Mouse (Mus musculus) retina, postnatal 1 day (tissue): Measurements from ENCODE around the gene Clvs2.

Source experiments
- DNase-seq: peaks from one replicate; pipeline ENCODE4 v3.0.0-alpha.2; 2012

The Clvs2 gene

DNA sequence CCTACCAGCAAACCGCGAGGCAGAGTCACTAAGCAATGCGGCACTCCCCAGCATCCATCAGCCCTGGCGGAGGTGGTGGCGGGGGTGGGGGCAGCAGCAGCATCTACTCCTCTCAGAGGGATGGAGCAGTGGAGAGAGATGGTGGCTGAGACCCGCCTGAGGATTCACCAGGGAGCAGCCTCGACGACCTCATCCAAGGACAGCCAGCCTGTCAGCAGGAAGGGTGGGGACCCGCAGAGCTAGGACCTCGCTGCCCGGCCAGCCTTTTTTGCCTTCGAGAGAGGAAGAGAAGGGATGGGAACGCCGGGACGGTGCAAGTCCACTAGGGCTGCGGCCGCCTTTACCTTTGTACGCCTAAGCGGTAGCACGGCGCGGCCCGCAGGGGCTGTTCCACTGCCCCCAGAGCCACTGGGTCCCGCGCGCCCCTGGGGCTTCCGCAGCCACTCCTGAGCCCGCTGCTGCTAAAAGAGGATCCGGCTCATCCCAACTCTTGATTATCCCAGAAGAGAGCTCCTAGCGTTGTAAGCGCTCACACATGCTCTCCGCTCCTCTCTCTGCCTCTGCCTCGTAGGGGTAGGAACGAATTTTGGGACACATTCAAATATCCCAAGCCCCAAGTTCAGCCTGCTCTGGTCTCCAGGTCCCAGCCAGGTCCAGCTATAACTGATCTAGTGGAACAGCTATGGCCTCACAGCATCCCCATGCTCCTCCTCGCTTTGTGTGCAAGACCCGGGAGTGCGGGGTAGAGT is at the start of gene Clvs2:
TSS of gene Clvs2 (minus strand) at position 639 of the 749 bp plus-strand sequence.
- DNase-seq = peak; percentile 48

GRCm38 (mm10) chr10:33653142-33653541 is 28.6 kb upstream of the Clvs2 start:
- peak; percentile 51 for DNase-seq

DNA sequence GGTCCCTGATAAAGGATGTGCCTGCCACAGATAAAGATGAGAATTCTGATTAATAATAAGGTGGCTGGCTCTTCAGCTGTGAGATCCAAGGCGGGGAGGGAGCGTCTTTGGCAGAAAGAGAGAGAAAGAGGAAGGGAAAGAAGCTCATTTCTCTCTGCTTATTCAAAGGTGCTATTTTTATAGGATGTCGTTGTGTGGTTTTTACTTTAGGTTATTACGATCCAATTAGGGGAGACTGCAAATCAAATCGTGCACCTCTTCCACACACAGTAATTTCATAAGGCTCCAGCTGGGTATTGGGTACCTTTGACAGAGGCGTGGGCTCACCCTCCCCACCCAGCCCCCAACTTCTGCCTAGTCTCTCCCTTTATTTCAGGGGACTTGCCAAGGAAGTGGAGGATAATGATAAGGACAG is 985 bp downstream of the Clvs2 start:
- DNase-seq = peak; percentile 7

DNA sequence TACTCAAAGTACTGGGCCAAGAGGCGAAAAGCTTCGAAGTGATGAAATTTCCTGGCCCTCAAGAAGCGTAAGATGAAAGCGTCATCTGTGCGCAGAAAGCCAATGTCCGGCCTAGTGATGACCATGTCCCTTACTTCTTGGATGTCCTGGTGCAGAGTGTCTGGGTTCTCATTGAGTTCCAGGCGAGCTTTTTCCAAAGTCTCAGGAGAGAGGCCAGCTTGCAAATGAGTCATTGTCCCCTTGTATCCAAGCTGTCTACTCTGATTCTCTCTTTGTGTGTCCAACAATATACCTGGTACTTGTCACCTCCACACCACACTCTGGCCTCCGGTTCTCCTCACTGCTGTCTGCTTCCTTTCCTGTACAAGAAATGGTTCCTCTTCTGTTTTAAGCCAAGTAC is 1.9 kb downstream of the Clvs2 start:
- no peak for DNase-seq

DNA sequence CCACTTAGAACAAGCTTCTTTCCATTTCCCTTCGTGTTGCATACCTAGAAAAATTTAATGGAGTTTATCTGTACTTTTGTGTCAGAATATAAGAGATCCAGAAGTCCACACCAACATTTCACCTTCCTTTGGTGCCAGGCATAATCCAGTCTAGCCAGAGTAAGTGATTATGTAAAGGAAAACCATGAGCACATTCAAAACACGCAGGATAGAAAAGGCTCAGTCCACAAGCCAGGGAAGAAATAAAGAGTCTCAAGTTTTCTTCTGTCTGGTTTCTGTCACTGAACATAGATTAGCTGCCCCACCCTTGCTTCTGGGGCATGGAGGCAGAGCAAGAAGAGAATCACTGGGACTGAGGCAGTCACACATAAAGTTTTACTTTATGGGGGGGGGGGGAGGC is 8.4 kb downstream of the Clvs2 start:
- no peak for DNase-seq

- DNase-seq = no peak
Observed at GRCm38 (mm10) chr10:33613197-33613596, 11.4 kb downstream of the Clvs2 start.

- DNase-seq = no peak
Observed at GRCm38 (mm10) chr10:33592732-33593131, 31.8 kb downstream of the Clvs2 start.

DNA sequence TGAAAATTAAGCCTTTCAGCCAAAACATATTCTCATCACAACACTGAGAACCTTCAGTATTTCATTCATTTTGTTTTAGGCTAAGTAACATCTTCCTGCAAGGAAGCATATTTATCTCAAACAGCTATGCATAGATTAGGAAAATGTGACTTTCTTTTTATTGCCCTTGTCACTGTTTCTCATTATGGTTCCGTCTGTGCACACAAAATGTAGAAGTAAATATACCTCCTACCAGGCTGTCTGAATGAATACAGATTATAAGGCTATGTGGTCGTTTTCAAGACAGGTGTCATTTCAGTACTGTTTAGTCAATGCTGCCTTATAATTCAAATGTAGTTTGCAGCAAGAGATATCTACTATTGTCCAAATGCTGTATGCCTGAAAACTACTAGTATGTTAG is 35.8 kb downstream of the Clvs2 start:
- DNase-seq = no peak

DNA sequence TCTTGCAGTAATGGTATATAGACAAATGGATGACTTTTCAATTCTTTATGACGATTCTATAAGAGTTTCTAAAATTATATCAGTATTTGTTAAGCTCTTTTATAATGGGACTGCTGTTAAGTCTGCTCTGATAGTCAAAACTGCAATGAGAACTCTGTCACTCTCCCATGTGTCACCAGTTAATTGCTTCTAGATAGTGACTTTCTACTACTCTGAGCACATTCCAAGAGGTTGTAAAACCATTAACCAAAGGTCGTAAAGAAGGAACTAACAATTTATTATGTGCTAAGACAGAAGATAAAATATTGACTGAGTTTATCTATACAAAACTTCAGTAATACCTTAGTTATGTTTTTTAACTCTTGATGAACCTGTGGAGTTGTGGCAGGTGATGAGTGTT is 37.5 kb downstream of the Clvs2 start:
- no peak for DNase-seq

- DNase-seq = no peak
Observed at GRCm38 (mm10) chr10:33558081-33558480, 66.5 kb downstream of the Clvs2 start.

GRCm38 (mm10) chr10:33540331-33540730 is 84.2 kb downstream of the Clvs2 start:
- no peak for DNase-seq
